Mouse (Mus musculus): ENCODE results near the gene Psma3. TPM values are rescaled to one million over a fixed set of nuclear protein-coding genes. Genes with fewer than 3 reads are reported as not detected.

Gene Psma3
- total and polyA plus RNA-seq, 3 experiments: 295 to 304 TPM; not detected in 1

DNA sequence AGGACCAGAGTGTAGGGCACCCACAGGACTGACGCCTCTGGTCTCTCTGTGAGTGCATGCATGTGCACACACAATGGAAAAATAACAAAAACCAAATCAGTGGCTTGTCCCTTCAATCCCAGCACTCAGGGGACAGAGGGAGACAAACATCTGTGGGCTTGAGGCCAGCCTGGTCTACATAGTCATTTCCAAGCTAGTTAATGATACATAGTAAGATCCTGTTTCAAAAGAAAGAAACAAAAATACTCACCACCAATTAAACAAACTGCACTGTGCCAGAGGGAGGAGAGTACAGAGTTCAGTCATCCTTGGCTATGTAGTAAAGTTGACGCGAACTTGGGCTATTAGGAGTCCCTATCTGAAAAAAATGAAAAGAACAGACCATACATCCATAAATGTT, 69.2 kb downstream of the Psma3 start:
- Histone ChIP-seq H3K36me3 (ENCODE audit: control insufficient read depth in 1 of 2, insufficient read depth in 2 of 2, low read length in 2 of 2) (peaks cover 5 to 8% of the 10 kb centered on the region in 2 experiments; a peak in 3 of 4 replicates), H3K4me1 (ENCODE audit: control insufficient read depth in 1 of 2, insufficient read depth in 2 of 2, low read length in 2 of 2) (peaks cover 5% of the 10 kb centered on the region in 2 experiments; a peak in 3 of 4 replicates)

DNA sequence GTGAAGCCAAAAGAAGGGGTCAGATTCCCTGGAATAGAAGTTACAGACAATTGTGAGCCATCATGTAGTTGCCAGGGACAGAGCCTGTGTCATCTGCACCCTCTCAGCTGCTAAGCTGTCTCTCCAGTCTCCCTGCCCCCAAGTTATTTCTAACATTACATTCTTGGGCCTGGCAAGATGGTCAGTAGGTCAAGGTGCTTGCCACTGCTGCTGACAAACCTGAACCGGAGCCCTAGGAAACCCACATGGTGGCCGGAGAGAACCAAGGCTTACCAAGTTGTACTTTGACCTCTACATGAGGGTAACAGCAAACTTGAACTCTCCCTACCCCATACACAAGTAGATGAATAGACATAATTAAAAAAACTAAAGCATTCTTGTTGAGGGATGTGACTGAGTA, 70.1 kb downstream of the Psma3 start:
- H3K4me1 ChIP-seq (ENCODE audit: control insufficient read depth in 1 of 2, insufficient read depth in 2 of 2, low read length in 2 of 2): peaks cover 5 to 11% of the 10 kb centered on the region in 2 experiments; a peak in 3 of 4 replicates
- TF ChIP-seq KAT2A (conservative IDR thresholded peaks at IDR 0.05; ENCODE audit: low read depth, low read length) (no peak), SIN3A (IDR thresholded peaks at IDR 0.05; ENCODE audit: low read length) (no peak), MYC (IDR thresholded peaks at IDR 0.05; ENCODE audit: low read depth, low read length) (no peak), MEF2A (IDR thresholded peaks at IDR 0.05; ENCODE audit: extremely low read depth, insufficient replicate concordance, low read depth, low read length, poor library complexity, severe bottlenecking) (no peak), NELFE (IDR thresholded peaks at IDR 0.05; ENCODE audit: low read depth, low read length) (no peak), SMC3 (IDR thresholded peaks at IDR 0.05; ENCODE audit: low read depth, low read length) (no peak), MAFK (IDR thresholded peaks at IDR 0.05; ENCODE audit: borderline replicate concordance, low read depth, low read length) (no peak), CHD1 (IDR thresholded peaks at IDR 0.05; ENCODE audit: low read depth, low read length) (no peak), RCOR1 (IDR thresholded peaks at IDR 0.05; ENCODE audit: low read depth, low read length) (no peak), NRF1 (IDR thresholded peaks at IDR 0.05; ENCODE audit: insufficient read depth, low read depth, low read length, poor library complexity, severe bottlenecking) (no peak), ETS1 (IDR thresholded peaks at IDR 0.05; ENCODE audit: low read depth, low read length) (no peak), MYB (IDR thresholded peaks at IDR 0.05; ENCODE audit: low read depth, low read length) (no peak)
- H3K79me2 ChIP-seq (ENCODE audit: control insufficient read depth, insufficient read depth, low read length, poor library complexity): no peaks in the 10 kb centered on the region
- no peak overlapping the region for H3K4me3 ChIP-seq (ENCODE audit: control insufficient read depth in 1 of 2, insufficient read depth in 1 of 2, low read depth in 2 of 2, low read length in 2 of 2)
- H3K9me3 ChIP-seq (replicated peaks; ENCODE audit: insufficient read depth, low read length): no peaks in the 10 kb centered on the region
- no peak for DNase-seq (ENCODE audit: low read depth, low spot score)
- no peak overlapping the region for H3K27ac ChIP-seq (ENCODE audit: control insufficient read depth, low read depth, low read length)
- peaks cover 3 to 8% of the 10 kb centered on the region in 2 experiments; a peak in 2 of 4 replicates for H3K36me3 ChIP-seq (ENCODE audit: control insufficient read depth in 1 of 2, insufficient read depth in 2 of 2, low read length in 2 of 2)
- H3K9ac ChIP-seq (ENCODE audit: control insufficient read depth, low read depth, low read length, poor library complexity, severe bottlenecking): no peak overlapping the region
- no peaks in the 10 kb centered on the region for H3K27me3 ChIP-seq (ENCODE audit: control insufficient read depth in 1 of 2, insufficient read depth in 2 of 2, low read length in 2 of 2)

More for the DNA sequence above, 69.2 kb downstream of the Psma3 start:
- no peaks in the 10 kb centered on the region for H3K9me3 ChIP-seq (replicated peaks; ENCODE audit: insufficient read depth, low read length)
- no peak for DNase-seq (ENCODE audit: low read depth, low spot score)
- no peak overlapping the region for H3K9ac ChIP-seq (ENCODE audit: control insufficient read depth, low read depth, low read length, poor library complexity, severe bottlenecking)
- TF ChIP-seq E2F4 (IDR thresholded peaks at IDR 0.05; ENCODE audit: borderline replicate concordance, low read depth, low read length) (no peak), KAT2A (conservative IDR thresholded peaks at IDR 0.05; ENCODE audit: low read depth, low read length) (no peak), USF1 (IDR thresholded peaks at IDR 0.05; ENCODE audit: low read depth, low read length) (no peak), ZNF384 (IDR thresholded peaks at IDR 0.05; ENCODE audit: low read depth, low read length) (no peak), RCOR1 (IDR thresholded peaks at IDR 0.05; ENCODE audit: low read depth, low read length) (no peak), SIN3A (IDR thresholded peaks at IDR 0.05; ENCODE audit: low read length) (no peak), TBP (IDR thresholded peaks at IDR 0.05; ENCODE audit: low read depth, low read length) (no peak), ZKSCAN1 (IDR thresholded peaks at IDR 0.05; ENCODE audit: low read depth, low read length) (no peak), POLR2A (IDR thresholded peaks at IDR 0.05; ENCODE audit: control insufficient read depth in 1 of 2, insufficient read depth in 1 of 2, low read depth in 1 of 2, low read length in 2 of 2, poor library complexity in 1 of 2) (no peak), CHD1 (IDR thresholded peaks at IDR 0.05; ENCODE audit: low read depth, low read length) (no peak), UBTF (IDR thresholded peaks at IDR 0.05; ENCODE audit: borderline replicate concordance, insufficient read depth, low read depth, low read length) (no peak), MXI1 (IDR thresholded peaks at IDR 0.05; ENCODE audit: low read depth, low read length) (no peak), MYB (IDR thresholded peaks at IDR 0.05; ENCODE audit: low read depth, low read length) (no peak), ZC3H11A (IDR thresholded peaks at IDR 0.05; ENCODE audit: low read depth, low read length) (no peak), ETS1 (IDR thresholded peaks at IDR 0.05; ENCODE audit: low read depth, low read length) (no peak), GABPA (IDR thresholded peaks at IDR 0.05; ENCODE audit: low read depth, low read length) (no peak)
- no peaks in the 10 kb centered on the region for H3K79me2 ChIP-seq (ENCODE audit: control insufficient read depth, insufficient read depth, low read length, poor library complexity)
- no peak overlapping the region for H3K27ac ChIP-seq (ENCODE audit: control insufficient read depth, low read depth, low read length)
- no peaks in the 10 kb centered on the region for H3K27me3 ChIP-seq (ENCODE audit: control insufficient read depth in 1 of 2, insufficient read depth in 2 of 2, low read length in 2 of 2)
- no peak overlapping the region for H3K4me3 ChIP-seq (ENCODE audit: control insufficient read depth in 1 of 2, insufficient read depth in 1 of 2, low read depth in 2 of 2, low read length in 2 of 2)
